In genomic region chr4:133014088-133014487, GRCm38 (mm10) we compare ENCODE assay signal across 9 mouse cellular contexts. TPM values are rescaled to one million over a fixed set of nuclear protein-coding genes. Genes with fewer than 3 reads are reported as not detected.
DNase-seq lines count a peak whose midpoint lies in the region; ATAC-seq and TF ChIP-seq lines count a peak whose summit lies in the region.
"Had no signal": no experiment of that assay in that cellular context is flagged by ENCODE, and none has a peak within 500 bp of the region (broad histone marks: within the 10 kb centered on the region; RNA-seq: fewer than 3 reads in every experiment).

No protein-coding gene starts in this region.

- H3K79me2 ChIP-seq in C2C12 (ENCODE audit: control insufficient read depth, insufficient read depth) = peaks cover 79% of the 10 kb centered on the region

- TF ChIP-seq CTCF in C2C12 (IDR thresholded peaks at IDR 0.05; ENCODE audit: control insufficient read depth, insufficient read depth, insufficient read length) = no peak

- peak; percentile 32 for DNase-seq in gastrocnemius, postnatal 14 days
- DNase-seq in gastrocnemius, postnatal 25 days = no peak
- no peak for DNase-seq in layer of hippocampus, postnatal 36 days
- no peak for DNase-seq in kidney, adult 8-10 months
- no peak for DNase-seq in left cerebral cortex, postnatal 14 days (ENCODE audit: low spot score in 2 of 2)

- intact Hi-C loops in gastrocnemius, postnatal 14 days (cut with DNase I; ENCODE audit: low total_unique reads) = loop anchor here (5.0 kb wide), 2 partner anchors 188 to 283 kb away; no protein-coding TSS in a partner anchor
- intact Hi-C loops in left cerebral cortex, postnatal 14 days (cut with DNase I) = no loop called here

- no peaks in the 10 kb centered on the region for H3K36me3 ChIP-seq in C2C12 (ENCODE audit: control insufficient read depth, insufficient read depth)
- H3K36me3 ChIP-seq in embryonic facial prominence, embryonic 13.5 days = no peaks in the 10 kb centered on the region
- peaks cover 17% of the 10 kb centered on the region; the same call in 1 of the 2 replicates for H3K36me3 ChIP-seq in limb, embryonic 12.5 days

- H3K4me2 ChIP-seq in embryonic facial prominence, embryonic 13.5 days = peak overlapping the region; percentile 94
- H3K4me2 ChIP-seq in limb, embryonic 12.5 days = peak overlapping the region; percentile 97

- H3K27ac ChIP-seq in embryonic facial prominence, embryonic 13.5 days = peak overlapping the region; percentile 98
- peak overlapping the region; percentile 98; the same call in 1 of the 2 replicates for H3K27ac ChIP-seq in limb, embryonic 12.5 days

- no peak overlapping the region for H3ac ChIP-seq in C2C12 (ENCODE audit: control insufficient read depth, insufficient read length, low read depth)

- no peaks in the 10 kb centered on the region for H3K27me3 ChIP-seq in C2C12 (ENCODE audit: control insufficient read depth, insufficient read depth, insufficient read length)
- H3K27me3 ChIP-seq in embryonic facial prominence, embryonic 13.5 days = peaks cover 17% of the 10 kb centered on the region
- peaks cover 11% of the 10 kb centered on the region for H3K27me3 ChIP-seq in limb, embryonic 12.5 days

- H3K4me3 ChIP-seq in C2C12 (ENCODE audit: insufficient read depth, poor library complexity, severe bottlenecking) = peak overlapping the region; percentile 69
- H3K4me3 ChIP-seq in embryonic facial prominence, embryonic 13.5 days = peak overlapping the region; percentile 91
- H3K4me3 ChIP-seq in limb, embryonic 12.5 days (replicated peaks) = peak overlapping the region; percentile 96

- peaks cover 52% of the 10 kb centered on the region for H3K79me3 ChIP-seq in C2C12 (ENCODE audit: low read depth)

- WGBS in embryonic facial prominence, embryonic 13.5 days = 17% methylated on average over 5 of the region's 5 CpGs
- 24% methylated on average over 5 of the region's 5 CpGs for WGBS in limb, embryonic 12.5 days

- peaks cover 67% of the 10 kb centered on the region for H3K4me1 ChIP-seq in embryonic facial prominence, embryonic 13.5 days
- H3K4me1 ChIP-seq in limb, embryonic 12.5 days (replicated peaks) = peaks cover 77% of the 10 kb centered on the region

- ATAC-seq in embryonic facial prominence, embryonic 13.5 days (ENCODE audit: insufficient number of reproducible peaks, insufficient read depth, low FRiP score, low TSS enrichment, low read depth) = no peak
- ATAC-seq in limb, embryonic 12.5 days (ENCODE audit: insufficient number of reproducible peaks, insufficient read depth, low FRiP score, low TSS enrichment, low read depth) = no peak

- no peaks in the 10 kb centered on the region for H3K9me3 ChIP-seq in embryonic facial prominence, embryonic 13.5 days
- no peaks in the 10 kb centered on the region for H3K9me3 ChIP-seq in limb, embryonic 12.5 days
- H3K9me3 ChIP-seq: G1E had no signal

- peak overlapping the region; percentile 100; the same call in 1 of the 2 replicates for H3K9ac ChIP-seq in embryonic facial prominence, embryonic 13.5 days
- H3K9ac ChIP-seq in limb, embryonic 12.5 days (replicated peaks) = peak overlapping the region; percentile 98; the same call in 1 of the 2 replicates

TF ChIP-seq in C2C12, 6 proteins besides CTCF, POLR2A, EP300 and RAD21:
- TF ChIP-seq MYOD1 (IDR thresholded peaks at IDR 0.05; ENCODE audit: control insufficient read depth, insufficient read length, low read depth) = peak; percentile 68
- no peak for TF ChIP-seq MYOG (IDR thresholded peaks at IDR 0.05; ENCODE audit: control insufficient read depth, extremely low read depth, insufficient read length)

RNA-seq across cellular contexts. Expression of gene Ahdc1, which starts 3.0 kb away (rescaled TPM):
- 10 to 100 TPM; 37.1 to 56.1 TPM for total RNA-seq in gastrocnemius, postnatal 14 days (2021)
- total RNA-seq in gastrocnemius, postnatal 25 days (2021) = 10 to 100 TPM; 29.3 to 32.8 TPM
- 27.9 TPM for polyA plus RNA-seq in C2C12 (2012; fragmentation: generic; extraction: Trizol)
- polyA plus RNA-seq in embryonic facial prominence, embryonic 13.5 days (2015; fragmentation: Nextera tagmentation; extraction: Ambion mirVana) = 12.8 and 14.3 TPM in 2 replicates
- 13.2 and 14.5 TPM in 2 replicates for polyA plus RNA-seq in limb, embryonic 12.5 days (2016; fragmentation: Nextera tagmentation; extraction: Ambion mirVana)
- 100 to 1,000 TPM; 111 to 113 TPM for total RNA-seq in layer of hippocampus, postnatal 36 days (2021)
- total RNA-seq in left cerebral cortex, postnatal 14 days (2021) = 10 to 100 TPM; 78.4 to 81.6 TPM

RNA-seq across cellular contexts. Expression of gene Fgr, which starts 40.2 kb away (rescaled TPM):
- total RNA-seq in gastrocnemius, postnatal 14 days (2021) = under 1 TPM; 0.10 to 0.16 TPM
- under 1 TPM in 1 of 2 experiments, not detected in 1; 0.43 TPM for total RNA-seq in gastrocnemius, postnatal 25 days (2021)
- 0.01 TPM for polyA plus RNA-seq in C2C12 (2012; fragmentation: generic; extraction: Trizol)
- polyA plus RNA-seq in embryonic facial prominence, embryonic 13.5 days (2015; fragmentation: Nextera tagmentation; extraction: Ambion mirVana) = 0.10 and 0.28 TPM in 2 replicates
- polyA plus RNA-seq in limb, embryonic 12.5 days (2016; fragmentation: Nextera tagmentation; extraction: Ambion mirVana) = 0.26 and 0.36 TPM in 2 replicates
- total RNA-seq in layer of hippocampus, postnatal 36 days (2021) = under 1 TPM in 1 of 2 experiments, not detected in 1; 0.66 TPM
- total RNA-seq in left cerebral cortex, postnatal 14 days (2021) = not detected
- polyA plus RNA-seq: G1E had no signal
